Mouse (Mus musculus): ENCODE data around the gene Cemip. TPM values are rescaled to one million over a fixed set of nuclear protein-coding genes. Genes with fewer than 3 reads are reported as not detected.
A peak's percentile ranks its signal among the peaks of the same experiment; 100 is the strongest.

Gene Cemip
- polyA plus RNA-seq, 1 experiment from 2014 or later = 1.7 TPM

- no peaks in the 10 kb centered on the region for H3K9me3 ChIP-seq (ENCODE audit: low read depth, low read length)
- H3K4me3 ChIP-seq (ENCODE audit: low read depth, low read length) = no peak overlapping the region
- ATAC-seq (ENCODE audit: insufficient read depth) = no peak
- 85% methylated on average over 8 of the region's 8 CpGs for WGBS
- H3K27me3 ChIP-seq (ENCODE audit: insufficient read depth, low read length) = no peaks in the 10 kb centered on the region
- peaks cover 13% of the 10 kb centered on the region for H3K4me1 ChIP-seq (ENCODE audit: insufficient read depth)
- H3K9ac ChIP-seq = no peak overlapping the region
- no peak for TF ChIP-seq CTCF (IDR thresholded peaks at IDR 0.05; ENCODE audit: low read depth)
- no peak overlapping the region for H3K4me2 ChIP-seq
- H3K27ac ChIP-seq (ENCODE audit: low read depth) = 0 out of 2 replicates have a peak overlapping the region, but pooled peaks have one; percentile 16
- peaks cover 29% of the 10 kb centered on the region for H3K36me3 ChIP-seq (ENCODE audit: insufficient read depth)
- no peak for DNase-seq
These were observed 26.7 kb upstream of the Cemip start for GRCm38 (mm10) chr7:84113035-84113390.

- Histone ChIP-seq H3K9ac (no peak overlapping the region), H3K36me3 (ENCODE audit: insufficient read depth) (peaks cover 34% of the 10 kb centered on the region), H3K4me2 (no peak overlapping the region), H3K27ac (ENCODE audit: low read depth) (0 out of 2 replicates have a peak overlapping the region, but pooled peaks have one; percentile 16), H3K4me1 (ENCODE audit: insufficient read depth) (peaks cover 13% of the 10 kb centered on the region), H3K4me3 (ENCODE audit: low read depth, low read length) (no peak overlapping the region), H3K27me3 (ENCODE audit: insufficient read depth, low read length) (no peaks in the 10 kb centered on the region), H3K9me3 (ENCODE audit: low read depth, low read length) (no peaks in the 10 kb centered on the region)
- ATAC-seq (ENCODE audit: insufficient read depth) = peak; percentile 72; the same call in 1 of the 2 replicates
- 52% methylated on average over 6 of the region's 6 CpGs for WGBS
- DNase-seq = peak; percentile 66
- no peak for TF ChIP-seq CTCF (IDR thresholded peaks at IDR 0.05; ENCODE audit: low read depth)
These were observed 26.2 kb upstream of the Cemip start for GRCm38 (mm10) chr7:84112351-84113034.

GRCm38 (mm10) chr7:84111716-84112350 lies 25.5 kb upstream of the Cemip start:
- 39% methylated on average over 10 of the region's 10 CpGs for WGBS
- no peaks in the 10 kb centered on the region for H3K27me3 ChIP-seq (ENCODE audit: insufficient read depth, low read length)
- no peaks in the 10 kb centered on the region for H3K9me3 ChIP-seq (ENCODE audit: low read depth, low read length)
- no peak overlapping the region for H3K4me2 ChIP-seq
- peaks cover 39% of the 10 kb centered on the region for H3K36me3 ChIP-seq (ENCODE audit: insufficient read depth)
- peaks cover 7% of the 10 kb centered on the region; the same call in 1 of the 2 replicates for H3K4me1 ChIP-seq (ENCODE audit: insufficient read depth)
- 0 out of 2 replicates have a peak overlapping the region, but pooled peaks have one; percentile 13 for H3K27ac ChIP-seq (ENCODE audit: low read depth)
- TF ChIP-seq CTCF (IDR thresholded peaks at IDR 0.05; ENCODE audit: low read depth) = no peak
- no peak overlapping the region for H3K9ac ChIP-seq
- no peak overlapping the region for H3K4me3 ChIP-seq (ENCODE audit: low read depth, low read length)
- ATAC-seq (ENCODE audit: insufficient read depth) (peak; percentile 60; the same call in 1 of the 2 replicates), DNase-seq (peak; percentile 72)

GRCm38 (mm10) chr7:84106942-84107341 lies 20.6 kb upstream of the Cemip start:
- H3K9me3 ChIP-seq (ENCODE audit: low read depth, low read length) = no peaks in the 10 kb centered on the region
- H3K36me3 ChIP-seq (ENCODE audit: insufficient read depth) = peaks cover 29% of the 10 kb centered on the region
- H3K4me2 ChIP-seq = no peak overlapping the region
- TF ChIP-seq CTCF (IDR thresholded peaks at IDR 0.05; ENCODE audit: low read depth) = no peak
- no peak for ATAC-seq (ENCODE audit: insufficient read depth)
- H3K4me1 ChIP-seq (ENCODE audit: insufficient read depth) = no peaks in the 10 kb centered on the region; the same call in 1 of the 2 replicates
- H3K9ac ChIP-seq = no peak overlapping the region
- DNase-seq = no peak
- no peak overlapping the region for H3K4me3 ChIP-seq (ENCODE audit: low read depth, low read length)
- no peak overlapping the region for H3K27ac ChIP-seq (ENCODE audit: low read depth)
- WGBS = 100% methylated on average over 1 of the region's 1 CpGs
- no peaks in the 10 kb centered on the region for H3K27me3 ChIP-seq (ENCODE audit: insufficient read depth, low read length)

- Histone ChIP-seq H3K9ac (no peak overlapping the region), H3K4me1 (ENCODE audit: insufficient read depth) (no peaks in the 10 kb centered on the region), H3K36me3 (ENCODE audit: insufficient read depth) (peaks cover 11% of the 10 kb centered on the region; the same call in 1 of the 2 replicates), H3K27me3 (ENCODE audit: insufficient read depth, low read length) (no peaks in the 10 kb centered on the region), H3K9me3 (ENCODE audit: low read depth, low read length) (no peaks in the 10 kb centered on the region), H3K4me3 (ENCODE audit: low read depth, low read length) (no peak overlapping the region), H3K4me2 (no peak overlapping the region), H3K27ac (ENCODE audit: low read depth) (no peak overlapping the region)
- no peak for ATAC-seq (ENCODE audit: insufficient read depth)
- WGBS = 86% methylated on average over 1 of the region's 1 CpGs
- no peak for DNase-seq
- no peak for TF ChIP-seq CTCF (IDR thresholded peaks at IDR 0.05; ENCODE audit: low read depth)
These were observed 16.3 kb upstream of the Cemip start for GRCm38 (mm10) chr7:84102589-84102988.

GRCm38 (mm10) chr7:84100672-84101071 lies 14.4 kb upstream of the Cemip start:
- Histone ChIP-seq H3K27ac (ENCODE audit: low read depth) (no peak overlapping the region), H3K9me3 (ENCODE audit: low read depth, low read length) (no peaks in the 10 kb centered on the region), H3K4me2 (no peak overlapping the region), H3K27me3 (ENCODE audit: insufficient read depth, low read length) (no peaks in the 10 kb centered on the region), H3K9ac (no peak overlapping the region), H3K36me3 (ENCODE audit: insufficient read depth) (no peaks in the 10 kb centered on the region), H3K4me3 (ENCODE audit: low read depth, low read length) (no peak overlapping the region), H3K4me1 (ENCODE audit: insufficient read depth) (no peaks in the 10 kb centered on the region)
- no peak for TF ChIP-seq CTCF (IDR thresholded peaks at IDR 0.05; ENCODE audit: low read depth)
- DNase-seq (no peak), ATAC-seq (ENCODE audit: insufficient read depth) (no peak)
- 82% methylated on average over 3 of the region's 3 CpGs for WGBS

GRCm38 (mm10) chr7:84098098-84098497 lies 11.8 kb upstream of the Cemip start:
- 86% methylated on average over 1 of the region's 1 CpGs for WGBS

More at GRCm38 (mm10) chr7:84098098-84098497, 11.8 kb upstream of the Cemip start:
- no peak overlapping the region for H3K4me2 ChIP-seq
- TF ChIP-seq CTCF (IDR thresholded peaks at IDR 0.05; ENCODE audit: low read depth) = no peak
- ATAC-seq (ENCODE audit: insufficient read depth) = no peak
- no peak overlapping the region for H3K9ac ChIP-seq
- no peak overlapping the region for H3K4me3 ChIP-seq (ENCODE audit: low read depth, low read length)
- no peaks in the 10 kb centered on the region for H3K4me1 ChIP-seq (ENCODE audit: insufficient read depth)
- no peaks in the 10 kb centered on the region for H3K27me3 ChIP-seq (ENCODE audit: insufficient read depth, low read length)
- no peaks in the 10 kb centered on the region for H3K36me3 ChIP-seq (ENCODE audit: insufficient read depth)
- no peak overlapping the region for H3K27ac ChIP-seq (ENCODE audit: low read depth)
- DNase-seq = no peak
- no peaks in the 10 kb centered on the region for H3K9me3 ChIP-seq (ENCODE audit: low read depth, low read length)

Measured in lung, embryonic 14.5 days (tissue).